Mouse (Mus musculus) forebrain, embryonic 16.5 days (tissue): ENCODE results near the gene Secisbp2. TPM values are rescaled to one million over a fixed set of nuclear protein-coding genes. Genes with fewer than 3 reads are reported as not detected.
A peak's percentile ranks its signal among the peaks of the same experiment; 100 is the strongest.

Experiments used
- ATAC-seq: fragments of 200-750 bp; cut with Nextera tagmentation; 2 replicates; pipeline ENCODE4 v1.8.0; 2017; ENCODE audit warnings: mild to moderate bottlenecking, moderate library complexity
- H3K27ac ChIP-seq: fragments of 300-500 bp; sonication (generic); 2 replicates; pipeline ENCODE4 v1.5.1; 2014; ENCODE audit warnings: low read length, control low read depth
- H3K27me3 ChIP-seq: fragments of 300-500 bp; sonication (generic); replicated peaks from 2 replicates; pipeline ENCODE4 v1.6.1; 2014; ENCODE audit warnings: low read length; ENCODE audit not compliant: control insufficient read depth, insufficient read depth
- H3K36me3 ChIP-seq: fragments of 300-500 bp; sonication (generic); 2 replicates; pipeline ENCODE4 v1.6.1; 2014; ENCODE audit not compliant: control insufficient read depth, insufficient read depth
- H3K4me1 ChIP-seq: fragments of 300-500 bp; sonication (generic); replicated peaks from 2 replicates; pipeline ENCODE4 v1.6.1; 2014; ENCODE audit warnings: low read length; ENCODE audit not compliant: control insufficient read depth, insufficient read depth
- H3K4me2 ChIP-seq: fragments of 300-500 bp; sonication (generic); 2 replicates; pipeline ENCODE4 v1.6.1; 2014; ENCODE audit warnings: mild to moderate bottlenecking, low read length, control low read depth
- H3K4me3 ChIP-seq: fragments of 300-500 bp; sonication (generic); replicated peaks from 2 replicates; pipeline ENCODE4 v1.5.1; 2014; ENCODE audit warnings: mild to moderate bottlenecking, low read length, control low read depth
- H3K9ac ChIP-seq: fragments of 300-500 bp; sonication (generic); replicated peaks from 2 replicates; pipeline ENCODE4 v1.6.1; 2014; ENCODE audit warnings: low read depth, low read length, control low read depth
- H3K9me3 ChIP-seq: fragments of 300-500 bp; sonication (generic); 2 replicates; pipeline ENCODE4 v1.6.1; 2016; ENCODE audit warnings: low read length; ENCODE audit not compliant: control insufficient read depth
- WGBS: fragments of 180-500 bp; shearing (Covaris S2); extraction: QIAGEN DNeasy Blood & Tissue Kit; methylation state at CpG from one replicate; pipeline ENCODE4 v1.1.7; 2014; 5-methylcytosine and 5-hydroxymethylcytosine counted together
- polyA plus RNA-seq: library from polyadenylated mRNA; unstranded; fragments of >200 nt; fragmentation: Nextera tagmentation; extraction: Ambion mirVana; gene quantifications from 2 replicates; pipeline ENCODE4 v1.2.1, GENCODE M21; 2015

The Secisbp2 gene
- polyA plus RNA-seq, 1 experiment from 2014 or later: 31.2 TPM

GRCm38 (mm10) chr13:51732097-51732664 is 80.7 kb downstream of the Secisbp2 start:
- H3K27me3 ChIP-seq: no peaks in the 10 kb centered on the region
- no peaks in the 10 kb centered on the region for H3K9me3 ChIP-seq
- no peak overlapping the region for H3K9ac ChIP-seq
- peak; percentile 41; the same call in 1 of the 2 replicates for ATAC-seq
- H3K4me1 ChIP-seq: peaks cover 19% of the 10 kb centered on the region
- H3K4me2 ChIP-seq: no peak overlapping the region
- no peak overlapping the region for H3K27ac ChIP-seq
- H3K4me3 ChIP-seq: no peak overlapping the region
- 51% methylated on average over 14 of the region's 14 CpGs for WGBS
- H3K36me3 ChIP-seq: no peaks in the 10 kb centered on the region

Other genes starting within 250 kb of the Secisbp2 start
- 11.2 and 13.1 TPM in 2 replicates for gene S1pr3, start 243.1 kb upstream of the Secisbp2 start, polyA plus RNA-seq
- 8.8 and 9.2 TPM in 2 replicates for gene Shc3, start 82.3 kb upstream of the Secisbp2 start, polyA plus RNA-seq
- gene Cks2, start 6.5 kb upstream of the Secisbp2 start, polyA plus RNA-seq: 97.5 and 118 TPM in 2 replicates
- gene Sema4d, start 142.1 kb downstream of the Secisbp2 start, polyA plus RNA-seq: 20.8 and 24.6 TPM in 2 replicates
- gene Gadd45g, start 195.0 kb downstream of the Secisbp2 start, polyA plus RNA-seq: 119 and 122 TPM in 2 replicates